Mouse (Mus musculus) hindbrain, postnatal 0 days (tissue): ENCODE data around the gene Nfia. TPM values are rescaled to one million over a fixed set of nuclear protein-coding genes. Genes with fewer than 3 reads are reported as not detected.

Experiments
- ATAC-seq: fragments of 200-750 bp; cut with Nextera tagmentation; 2 replicates; pipeline ENCODE4 v1.8.0; 2017; ENCODE audit warnings: mild to moderate bottlenecking, moderate TSS enrichment, moderate library complexity
- DNase-seq: peaks from one replicate; pipeline ENCODE4 v3.0.0-alpha.2; 2015; ENCODE audit warnings: low spot score
- H3K27ac ChIP-seq: fragments of 300-500 bp; sonication (generic); 2 replicates; pipeline ENCODE4 v1.5.1; 2014; ENCODE audit warnings: mild to moderate bottlenecking
- H3K27me3 ChIP-seq: fragments of 300-500 bp; sonication (generic); 2 replicates; pipeline ENCODE4 v1.6.1; 2014; ENCODE audit warnings: low read length, mixed read lengths; ENCODE audit not compliant: insufficient read depth
- H3K36me3 ChIP-seq: fragments of 300-500 bp; sonication (generic); 2 replicates; pipeline ENCODE4 v1.6.1; 2014; ENCODE audit warnings: low read length, mixed read lengths; ENCODE audit not compliant: insufficient read depth
- H3K4me1 ChIP-seq: fragments of 300-500 bp; sonication (generic); 2 replicates; pipeline ENCODE4 v1.6.1; 2014; ENCODE audit warnings: antibody characterized with exemption, low read length, mixed read lengths; ENCODE audit not compliant: insufficient read depth
- H3K4me2 ChIP-seq: fragments of 300-500 bp; sonication (generic); 2 replicates; pipeline ENCODE4 v1.6.1; 2014; ENCODE audit warnings: low read depth, mild to moderate bottlenecking, low read length, moderate library complexity, mixed read lengths
- H3K4me3 ChIP-seq: fragments of 300-500 bp; sonication (generic); 2 replicates; pipeline ENCODE4 v1.5.1; 2014; ENCODE audit warnings: low read length
- H3K9ac ChIP-seq: fragments of 300-500 bp; sonication (generic); replicated peaks from 2 replicates; pipeline ENCODE4 v1.6.1; 2014; ENCODE audit warnings: mild to moderate bottlenecking, low read length, moderate library complexity, mixed read lengths
- H3K9me3 ChIP-seq: fragments of 300-500 bp; sonication (generic); 2 replicates; pipeline ENCODE4 v1.6.1; 2016; ENCODE audit warnings: low read length, mixed read lengths
- CTCF ChIP-seq: IDR thresholded peaks from 2 replicates; pipeline ENCODE4 v1.5.1; 2016; ENCODE audit warnings: antibody characterized with exemption, control low read depth, low read depth
- WGBS: fragments of 180-500 bp; shearing (Covaris S2); extraction: QIAGEN DNeasy Blood & Tissue Kit; methylation state at CpG from one replicate; pipeline ENCODE4 v1.1.7; 2014; 5-methylcytosine and 5-hydroxymethylcytosine counted together
- polyA plus RNA-seq: library from polyadenylated mRNA; unstranded; fragments of >200 nt; fragmentation: Nextera tagmentation; extraction: Ambion mirVana; gene quantifications from 2 replicates; pipeline ENCODE4 v1.2.1, GENCODE M21; 2015
- total RNA-seq: library from RNA; depleted of rRNA; stranded (reverse); fragments of >200 nt; gene quantifications from 2 replicates; pipeline ENCODE4 v1.2.3, GENCODE M21; 2014

Gene Nfia
- total and polyA plus RNA-seq, 2 experiments from 2014 or later = 71.0 to 97.2 TPM

GRCm38 (mm10) chr4:98050003-98050620, 277.6 kb downstream of the Nfia start:
- 67% methylated on average over 8 of the region's 8 CpGs for WGBS
- Histone ChIP-seq H3K4me1 (0 out of 2 replicates have a peak, but pooled peaks cover 5% of the 10 kb centered on the region), H3K9me3 (no peaks in the 10 kb centered on the region), H3K27ac (no peak overlapping the region), H3K4me2 (no peak overlapping the region), H3K27me3 (no peaks in the 10 kb centered on the region), H3K9ac (no peak overlapping the region), H3K36me3 (no peaks in the 10 kb centered on the region), H3K4me3 (no peak overlapping the region)
- no peak for TF ChIP-seq CTCF
- no peak for ATAC-seq
- no peak for DNase-seq

GRCm38 (mm10) chr4:98050781-98051180, 278.2 kb downstream of the Nfia start:
- Histone ChIP-seq H3K27me3 (no peaks in the 10 kb centered on the region), H3K27ac (peak overlapping the region; percentile 36; the same call in 1 of the 2 replicates), H3K4me2 (no peak overlapping the region), H3K4me3 (no peak overlapping the region), H3K4me1 (0 out of 2 replicates have a peak, but pooled peaks cover 5% of the 10 kb centered on the region), H3K36me3 (no peaks in the 10 kb centered on the region), H3K9me3 (no peaks in the 10 kb centered on the region), H3K9ac (no peak overlapping the region)
- WGBS = 47% methylated on average over 10 of the region's 10 CpGs
- DNase-seq = peak; percentile 18
- TF ChIP-seq CTCF = no peak
- no peak for ATAC-seq

DNA sequence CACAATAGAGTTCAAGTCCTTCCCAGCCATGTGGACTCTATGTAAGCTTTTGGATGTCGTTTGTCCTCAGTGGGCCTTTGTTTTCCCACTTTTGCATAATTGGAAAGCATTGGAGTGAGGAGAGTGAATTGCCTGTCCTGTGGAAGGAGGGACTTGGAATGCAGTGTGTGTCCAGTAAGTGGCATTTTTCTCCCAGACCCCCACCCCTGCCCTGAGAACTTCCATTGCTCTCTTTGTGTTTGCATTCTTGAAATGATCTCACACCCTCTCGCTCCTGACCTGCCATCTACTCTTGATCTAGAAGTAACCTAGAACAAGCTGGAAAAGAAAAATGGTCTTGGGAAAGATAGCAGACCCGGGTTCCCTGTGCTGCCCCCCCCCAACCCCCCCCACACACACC, 278.8 kb downstream of the Nfia start:
- Histone ChIP-seq H3K4me2 (no peak overlapping the region), H3K27me3 (no peaks in the 10 kb centered on the region), H3K27ac (no peak overlapping the region), H3K9ac (no peak overlapping the region), H3K36me3 (no peaks in the 10 kb centered on the region), H3K9me3 (no peaks in the 10 kb centered on the region), H3K4me3 (no peak overlapping the region), H3K4me1 (0 out of 2 replicates have a peak, but pooled peaks cover 5% of the 10 kb centered on the region)
- no peak for TF ChIP-seq CTCF
- ATAC-seq (no peak), DNase-seq (no peak)
- WGBS = 54% methylated on average over 3 of the region's 3 CpGs

- Histone ChIP-seq H3K4me1 (0 out of 2 replicates have a peak, but pooled peaks cover 5% of the 10 kb centered on the region), H3K36me3 (no peaks in the 10 kb centered on the region), H3K27ac (no peak overlapping the region), H3K27me3 (no peaks in the 10 kb centered on the region), H3K9me3 (no peaks in the 10 kb centered on the region), H3K9ac (no peak overlapping the region), H3K4me3 (no peak overlapping the region), H3K4me2 (no peak overlapping the region)
- 90% methylated on average over 4 of the region's 4 CpGs for WGBS
- TF ChIP-seq CTCF = no peak
- DNase-seq = no peak
- ATAC-seq = no peak
These were observed 282.5 kb downstream of the Nfia start for GRCm38 (mm10) chr4:98055036-98055435.

DNA sequence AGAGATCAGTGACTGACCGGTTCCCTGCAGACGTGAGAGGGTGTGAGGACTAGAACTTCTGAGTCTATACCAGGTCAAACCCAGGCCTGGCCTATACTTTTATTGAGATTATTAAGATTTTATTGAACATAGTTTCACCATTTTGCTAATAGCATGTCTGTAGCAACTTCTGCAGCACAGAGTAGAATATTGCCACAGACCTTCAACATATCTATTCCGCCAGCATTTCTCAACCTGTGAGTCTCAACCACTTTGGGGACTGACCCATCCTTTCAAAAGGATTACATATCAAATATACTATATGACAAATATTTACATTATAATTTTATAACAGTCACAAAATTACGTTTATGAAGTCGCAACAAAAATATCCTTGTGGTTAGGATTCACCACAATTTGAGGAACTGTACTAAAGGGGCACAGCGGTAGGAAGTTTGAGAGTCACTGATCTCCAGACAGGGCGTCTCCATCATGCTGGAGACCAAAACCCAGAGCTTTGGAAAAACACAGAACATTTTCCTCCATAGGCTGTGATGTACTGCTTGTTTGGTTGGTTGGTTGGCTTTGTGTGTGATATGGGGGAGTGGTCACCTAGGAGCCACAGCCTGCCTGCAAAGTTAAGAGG, 284.0 kb downstream of the Nfia start:
- ATAC-seq (no peak), DNase-seq (no peak)
- H3K9ac ChIP-seq = no peak overlapping the region
- TF ChIP-seq CTCF = no peak
- H3K36me3 ChIP-seq = no peaks in the 10 kb centered on the region
- H3K4me2 ChIP-seq = no peak overlapping the region
- no peak overlapping the region for H3K27ac ChIP-seq
- no peaks in the 10 kb centered on the region for H3K4me1 ChIP-seq
- WGBS = 95% methylated on average over 7 of the region's 7 CpGs
- H3K9me3 ChIP-seq = no peaks in the 10 kb centered on the region
- H3K27me3 ChIP-seq = no peaks in the 10 kb centered on the region
- no peak overlapping the region for H3K4me3 ChIP-seq

- H3K9ac ChIP-seq = no peak overlapping the region
- WGBS = 81% methylated on average over 12 of the region's 12 CpGs
- H3K4me3 ChIP-seq = no peak overlapping the region
- H3K27ac ChIP-seq = no peak overlapping the region
- no peaks in the 10 kb centered on the region for H3K9me3 ChIP-seq
- no peak overlapping the region for H3K4me2 ChIP-seq
- H3K27me3 ChIP-seq = no peaks in the 10 kb centered on the region
- TF ChIP-seq CTCF = no peak
- H3K36me3 ChIP-seq = no peaks in the 10 kb centered on the region
- DNase-seq (no peak), ATAC-seq (no peak)
- no peaks in the 10 kb centered on the region for H3K4me1 ChIP-seq
These were observed 284.7 kb downstream of the Nfia start for GRCm38 (mm10) chr4:98057246-98057645.

DNA sequence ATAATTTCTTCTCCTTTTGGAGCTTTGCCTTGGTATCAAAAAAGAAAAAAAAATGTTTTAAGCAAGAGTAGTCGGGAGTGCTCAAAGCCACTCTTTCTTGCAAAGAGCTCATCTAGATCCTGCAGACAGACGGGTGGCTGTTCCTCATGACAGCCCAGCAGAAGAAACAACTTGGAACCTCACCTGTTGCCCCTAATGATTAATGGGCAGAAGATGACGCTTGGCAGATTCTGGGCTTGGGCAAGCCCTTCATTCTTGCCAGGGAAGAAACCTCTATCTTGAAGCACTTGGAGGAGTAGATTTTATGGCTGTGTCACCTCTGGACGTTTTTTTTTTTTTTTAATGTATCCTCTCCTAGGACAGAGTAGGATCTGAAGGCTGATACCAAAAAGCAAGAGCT, 285.2 kb downstream of the Nfia start:
- Histone ChIP-seq H3K36me3 (no peaks in the 10 kb centered on the region), H3K4me3 (no peak overlapping the region), H3K9ac (no peak overlapping the region), H3K4me2 (no peak overlapping the region), H3K27ac (no peak overlapping the region), H3K4me1 (no peaks in the 10 kb centered on the region), H3K9me3 (no peaks in the 10 kb centered on the region), H3K27me3 (no peaks in the 10 kb centered on the region)
- no peak for ATAC-seq
- no peak for TF ChIP-seq CTCF
- WGBS = 68% methylated on average over 4 of the region's 4 CpGs
- DNase-seq = no peak
